Mouse (Mus musculus) gastrocnemius, adult 2 months (tissue): ENCODE data around the gene Mms19. TPM values are rescaled to one million over a fixed set of nuclear protein-coding genes. Genes with fewer than 3 reads are reported as not detected.

Source experiments
- DNase-seq: peaks from one replicate; pipeline ENCODE4 v3.0.0; 2022
- H3K27ac ChIP-seq: fragments of 200-600 bp; 2 replicates; pipeline ENCODE4 v1.8.1; 2022; ENCODE audit warnings: mild to moderate bottlenecking
- H3K4me3 ChIP-seq: fragments of 200-600 bp; 2 replicates; pipeline ENCODE4 v1.8.1; 2022; ENCODE audit warnings: mild to moderate bottlenecking, moderate library complexity
- CTCF ChIP-seq: fragments of 200-600 bp; IDR thresholded peaks from 2 replicates; pipeline ENCODE4 v1.8.1; 2022; ENCODE audit warnings: antibody characterized with exemption, mild to moderate bottlenecking, moderate library complexity
- intact Hi-C: fragments of 180-260 bp; cut with DNase I; formaldehyde crosslinking; loops from one replicate; pipeline ENCODE4 v1.15.1; 2025
- long read RNA-seq, 2 experiments: library from polyadenylated mRNA; stranded (forward); transcript quantifications; one replicate each; pipeline ENCODE4 v2.0.0; 2021
- total RNA-seq, 2 experiments: library from RNA; stranded (reverse); gene quantifications; 2 replicates each; pipeline ENCODE4 v1.2.3; 2021

Mms19 gene
- total RNA-seq: 10 to 100 TPM in 1 of 2 experiments, 1 to 10 TPM in 1; 8.8 to 10.5 TPM
- long read RNA-seq, experiment 1, full-length matches to known transcripts: 3 of 13 reads
- long read RNA-seq, experiment 1, partial matches to known transcripts: 0 of 13 reads
- long read RNA-seq, experiment 1, other reads (novel, unspliced or antisense): 10 of 13 reads
- long read RNA-seq, experiment 2, full-length matches to known transcripts: 5 of 16 reads
- long read RNA-seq, experiment 2, partial matches to known transcripts: 1 of 16 reads
- long read RNA-seq, experiment 2, other reads (novel, unspliced or antisense): 10 of 16 reads

DNA sequence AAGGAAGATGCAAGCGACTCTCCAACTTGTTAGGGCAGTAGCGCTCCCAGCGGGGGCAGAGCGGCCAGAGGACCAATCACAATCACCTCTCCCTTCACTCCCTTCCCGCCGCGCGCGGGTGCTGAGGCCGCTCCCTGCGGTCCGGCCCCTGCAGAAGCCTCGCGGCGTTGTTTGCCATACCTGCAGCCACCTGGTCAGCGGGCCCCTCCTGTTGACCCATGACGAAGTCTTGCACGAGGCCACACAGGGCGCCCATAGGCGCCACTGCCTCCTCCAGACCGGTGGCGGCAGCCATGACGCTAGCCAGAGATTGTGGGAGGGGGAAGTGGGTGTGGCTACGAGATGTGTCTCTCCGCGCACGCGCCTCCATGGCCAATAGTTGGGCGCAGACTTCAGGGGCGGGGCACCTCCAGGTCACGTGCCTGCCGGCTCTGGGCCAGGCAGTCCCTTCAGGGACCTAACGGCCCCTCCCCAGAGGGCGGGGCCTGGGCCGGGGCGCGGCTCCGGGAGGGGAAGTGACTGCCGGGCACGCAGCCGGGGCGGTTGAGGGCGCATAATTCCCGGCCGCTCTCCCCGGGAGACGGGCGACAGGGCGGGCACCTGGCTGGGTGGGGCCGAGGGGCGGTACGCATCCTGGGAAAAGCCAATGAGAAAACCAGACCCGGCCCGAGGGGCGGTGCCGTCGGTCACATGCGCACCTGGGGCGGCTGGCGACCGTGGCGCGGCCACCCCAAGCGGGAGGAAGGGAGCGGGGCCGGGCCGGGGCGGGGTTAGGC is at the start of gene Mms19:
Mms19 (minus strand) TSS at position 339 of the 776 bp plus-strand sequence.
- Histone ChIP-seq H3K4me3 (peak within 1 kb of the TSS; percentile 92), H3K27ac (peak within 1 kb of the TSS; percentile 93)
- peak; percentile 99 for DNase-seq
- intact Hi-C loops: loop anchor here (2.0 to 5.0 kb wide), 2 partner anchors 46 to 49 kb away; partner anchors contain the start of genes Exosc1 and Zdhhc16
- peak; percentile 44 for TF ChIP-seq CTCF

DNA sequence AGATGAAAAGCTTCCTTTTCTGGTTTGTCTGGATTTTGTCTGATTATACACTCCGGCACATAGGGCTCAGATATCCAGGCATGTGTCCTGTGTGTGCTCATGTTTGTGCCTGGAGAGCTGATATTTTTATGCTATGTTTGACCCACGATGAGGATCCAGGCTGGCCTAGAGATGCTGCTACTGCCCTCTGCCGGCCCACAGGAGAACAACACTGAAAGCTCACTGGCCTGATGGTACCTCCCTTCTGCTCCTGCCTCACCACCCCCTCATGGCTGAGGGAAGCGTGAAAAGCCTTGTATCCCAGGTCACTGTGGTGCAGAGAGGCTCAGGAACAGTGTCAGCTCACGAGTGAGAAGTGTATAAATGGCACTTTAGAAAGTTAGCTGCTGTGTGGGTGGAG is 45.2 kb upstream of the Mms19 start:
- H3K4me3 ChIP-seq: no peak overlapping the region
- intact Hi-C loops: loop anchor here (2.0 to 5.0 kb wide), 2 partner anchors 45 to 129 kb away; partner anchors contain the start of genes Mms19, Rrp12 and Ubtd1
- peak overlapping the region; percentile 48 for H3K27ac ChIP-seq
- TF ChIP-seq CTCF: peak; percentile 98
- peak; percentile 88 for DNase-seq

DNA sequence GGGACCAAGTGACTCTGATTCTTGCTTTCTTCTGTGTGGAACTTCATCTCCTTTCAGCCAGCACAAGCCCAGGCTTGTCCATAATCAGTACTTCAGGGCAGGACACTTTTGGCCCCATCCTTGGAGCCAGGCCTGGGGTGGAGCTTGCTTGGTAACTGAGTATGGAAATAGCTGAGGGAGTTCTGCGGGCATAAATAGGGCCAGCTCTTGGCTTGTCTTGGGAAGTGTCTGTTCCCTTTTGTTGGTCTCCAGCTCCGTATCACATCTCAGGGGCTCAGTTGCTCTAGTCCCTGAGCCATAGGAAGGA is 41.5 kb upstream of the Mms19 start:
- Histone ChIP-seq H3K27ac (peak overlapping the region; percentile 73), H3K4me3 (no peak overlapping the region)
- intact Hi-C loops: no loop called here
- no peak for TF ChIP-seq CTCF
- peak; percentile 71 for DNase-seq

DNA sequence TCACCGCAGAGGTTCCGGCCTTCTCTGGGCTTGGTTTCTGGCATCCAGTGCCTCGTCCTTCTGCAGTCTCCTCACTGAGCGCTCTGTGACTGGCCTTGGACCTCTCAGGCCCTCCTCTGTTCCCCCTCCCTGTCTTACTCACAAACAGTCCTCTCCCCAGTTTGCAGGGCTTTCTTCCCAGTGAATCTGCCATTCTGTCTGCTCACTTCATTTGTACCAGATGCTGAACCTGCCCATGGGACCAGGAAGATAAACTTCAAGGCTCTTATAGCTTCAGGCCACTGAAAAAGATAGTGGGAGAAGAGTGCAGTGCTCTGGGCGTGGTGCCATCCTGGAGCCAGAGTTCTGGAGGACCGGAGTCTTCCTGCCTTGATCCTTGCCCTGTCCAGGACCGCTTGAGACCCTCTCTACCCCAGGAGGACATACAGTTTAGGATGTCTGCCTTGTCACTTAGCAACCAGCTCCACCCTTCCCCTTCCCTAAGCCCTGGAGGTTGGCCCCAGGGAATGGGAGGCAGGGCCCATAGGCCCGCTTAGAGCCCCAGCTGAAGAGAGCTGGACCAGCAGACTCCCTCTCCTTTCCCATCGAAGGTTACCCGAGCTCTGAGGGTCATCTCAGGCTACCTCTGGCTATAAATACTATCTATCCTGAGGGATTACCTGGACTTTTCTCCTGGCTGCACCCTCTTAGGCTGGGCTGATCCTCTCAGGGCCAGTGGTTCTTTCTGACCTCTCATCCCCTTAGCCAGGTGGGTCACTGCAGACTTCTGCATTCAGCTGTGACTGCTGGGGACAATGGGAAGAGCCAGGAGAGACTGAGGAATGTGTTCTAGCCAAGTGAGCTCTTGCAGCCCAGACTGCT is 41.0 kb upstream of the Mms19 start:
- peak overlapping the region; percentile 73 for H3K27ac ChIP-seq
- peak; percentile 66 for DNase-seq
- H3K4me3 ChIP-seq: no peak overlapping the region
- intact Hi-C loops: no loop called here
- no peak for TF ChIP-seq CTCF

DNA sequence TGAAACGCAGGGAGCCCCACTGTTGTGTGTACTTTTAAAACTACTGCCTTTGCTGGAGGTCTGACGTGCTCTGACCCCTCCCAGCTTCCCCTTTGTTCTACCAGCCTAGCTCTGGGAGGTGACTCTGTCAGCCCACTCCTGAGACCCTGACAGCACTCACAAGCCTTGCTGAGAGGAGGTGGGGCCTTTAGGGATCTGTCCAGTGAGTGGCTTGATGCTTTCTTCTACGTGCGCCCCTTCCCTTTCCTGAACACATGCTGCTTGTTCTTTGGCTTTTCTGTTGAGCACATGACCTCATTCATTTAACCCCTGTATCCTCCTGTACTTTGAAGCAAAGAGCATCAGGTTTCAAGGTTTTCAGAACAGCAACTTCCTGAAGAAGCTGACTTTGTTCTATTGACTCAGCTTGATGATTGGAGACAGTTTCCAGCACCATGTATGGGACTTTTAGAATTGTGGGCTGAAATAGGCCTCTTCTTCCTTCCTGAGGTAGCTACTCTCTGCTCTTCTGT is 38.1 kb upstream of the Mms19 start:
- peak overlapping the region; percentile 29 for H3K27ac ChIP-seq
- TF ChIP-seq CTCF: no peak
- intact Hi-C loops: no loop called here
- DNase-seq: no peak
- no peak overlapping the region for H3K4me3 ChIP-seq

DNA sequence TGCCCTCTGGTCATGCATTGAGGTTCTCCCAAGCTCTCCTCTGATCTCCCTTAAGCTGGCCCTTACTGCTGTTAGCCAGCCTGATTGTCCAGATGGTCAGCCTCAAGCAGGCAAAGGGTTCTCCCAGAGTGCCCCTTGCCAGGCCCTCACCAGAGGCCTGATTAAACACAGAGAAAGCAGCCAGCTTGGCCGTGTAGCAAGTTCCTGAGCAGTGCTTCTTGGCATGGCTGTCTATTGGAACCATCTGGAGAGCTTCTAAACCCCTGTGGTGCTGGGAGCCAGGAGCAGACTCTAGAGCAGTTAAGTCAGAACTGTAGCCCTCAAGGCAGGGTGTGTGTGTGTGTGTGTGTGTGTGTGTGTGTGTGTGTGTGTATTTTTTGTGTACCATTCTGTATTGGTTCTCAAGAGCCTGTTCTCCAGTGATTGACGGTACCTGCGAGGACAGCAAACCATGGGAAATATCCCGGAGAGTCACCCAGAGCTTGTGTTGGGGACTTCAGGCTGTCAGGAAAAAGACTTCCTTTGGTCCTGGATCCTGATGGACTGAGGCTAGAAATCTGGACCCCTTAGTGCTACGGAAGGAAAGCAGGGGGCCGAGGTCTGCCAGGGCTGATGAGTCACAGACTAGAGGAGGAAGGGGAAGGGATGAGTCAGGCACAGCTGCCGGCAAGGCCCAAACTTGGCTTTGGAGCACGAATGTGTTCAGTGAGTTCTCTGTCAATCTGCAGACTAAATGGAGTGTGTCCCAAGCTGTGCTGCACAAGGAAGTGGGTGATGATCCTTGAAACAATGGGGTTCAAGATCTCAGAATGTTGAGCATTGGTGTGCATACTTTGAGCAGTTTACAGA is 36.7 kb upstream of the Mms19 start:
- Histone ChIP-seq H3K27ac (peak overlapping the region; percentile 87), H3K4me3 (peak overlapping the region; percentile 45)
- DNase-seq: peak; percentile 83
- intact Hi-C loops: no loop called here
- TF ChIP-seq CTCF: no peak

DNA sequence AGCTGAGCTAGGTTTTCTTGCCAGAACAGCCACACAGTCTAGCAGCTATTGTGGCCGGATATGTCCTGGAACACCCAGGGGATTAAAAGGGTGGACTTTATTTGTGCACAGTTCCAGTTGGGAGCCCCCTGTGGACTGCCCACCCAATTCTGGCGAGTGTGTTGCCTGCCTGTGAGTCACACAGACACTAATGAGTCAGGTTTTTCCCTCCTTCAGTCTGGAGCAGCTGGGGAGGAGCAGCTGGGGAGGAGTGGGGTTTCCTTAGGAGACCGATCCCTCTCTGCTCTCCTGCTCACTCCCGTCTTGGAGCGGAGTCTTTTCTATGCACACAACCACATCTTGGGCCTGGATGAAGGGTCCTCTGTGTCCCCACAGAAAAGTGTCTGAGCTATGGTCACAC is 35.9 kb upstream of the Mms19 start:
- Histone ChIP-seq H3K4me3 (peak overlapping the region; percentile 45), H3K27ac (peak overlapping the region; percentile 87)
- TF ChIP-seq CTCF: no peak
- peak; percentile 67 for DNase-seq
- intact Hi-C loops: no loop called here

DNA sequence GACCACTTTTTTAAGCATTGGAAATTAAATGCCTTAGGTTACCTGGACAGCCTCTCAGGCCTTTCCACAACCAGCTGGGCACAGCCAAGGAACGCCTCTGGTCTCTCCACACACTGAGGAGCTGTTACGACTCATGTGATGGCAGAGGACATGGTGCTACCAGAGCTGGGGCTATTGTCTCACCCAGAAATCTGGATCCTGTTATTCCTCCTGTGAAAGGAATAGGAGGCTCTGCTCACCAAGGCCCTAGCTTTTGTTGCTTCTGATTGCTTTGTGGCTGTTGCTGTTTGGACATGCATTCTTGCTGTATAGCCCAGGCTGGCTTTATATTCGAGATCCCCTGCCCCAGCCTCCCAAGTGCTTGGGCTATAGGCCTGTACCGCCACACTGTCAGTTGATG is 35.3 kb upstream of the Mms19 start:
- intact Hi-C loops: no loop called here
- DNase-seq: no peak
- Histone ChIP-seq H3K4me3 (no peak overlapping the region), H3K27ac (peak overlapping the region; percentile 87)
- no peak for TF ChIP-seq CTCF

DNA sequence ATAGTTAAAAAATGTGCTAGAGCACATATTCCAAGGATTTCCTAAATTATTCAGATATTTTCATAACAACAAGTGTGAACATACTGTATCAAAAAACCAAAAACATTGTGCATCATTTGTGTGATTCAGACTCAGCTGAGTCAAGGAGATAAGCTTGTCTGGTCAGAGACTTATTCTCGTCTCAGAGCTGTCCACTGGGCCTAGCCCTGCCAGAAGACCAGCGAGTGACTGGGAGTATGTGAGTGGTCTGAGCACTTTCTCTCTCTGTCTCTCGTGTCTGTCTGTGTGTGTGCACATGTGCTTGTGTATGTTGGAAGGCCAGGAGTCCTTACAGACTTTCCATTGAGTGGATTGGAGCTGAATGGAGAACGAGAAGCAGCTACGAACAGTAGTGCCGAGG is 34.0 kb upstream of the Mms19 start:
- no peak for DNase-seq
- Histone ChIP-seq H3K4me3 (no peak overlapping the region), H3K27ac (no peak overlapping the region)
- intact Hi-C loops: no loop called here
- no peak for TF ChIP-seq CTCF

DNA sequence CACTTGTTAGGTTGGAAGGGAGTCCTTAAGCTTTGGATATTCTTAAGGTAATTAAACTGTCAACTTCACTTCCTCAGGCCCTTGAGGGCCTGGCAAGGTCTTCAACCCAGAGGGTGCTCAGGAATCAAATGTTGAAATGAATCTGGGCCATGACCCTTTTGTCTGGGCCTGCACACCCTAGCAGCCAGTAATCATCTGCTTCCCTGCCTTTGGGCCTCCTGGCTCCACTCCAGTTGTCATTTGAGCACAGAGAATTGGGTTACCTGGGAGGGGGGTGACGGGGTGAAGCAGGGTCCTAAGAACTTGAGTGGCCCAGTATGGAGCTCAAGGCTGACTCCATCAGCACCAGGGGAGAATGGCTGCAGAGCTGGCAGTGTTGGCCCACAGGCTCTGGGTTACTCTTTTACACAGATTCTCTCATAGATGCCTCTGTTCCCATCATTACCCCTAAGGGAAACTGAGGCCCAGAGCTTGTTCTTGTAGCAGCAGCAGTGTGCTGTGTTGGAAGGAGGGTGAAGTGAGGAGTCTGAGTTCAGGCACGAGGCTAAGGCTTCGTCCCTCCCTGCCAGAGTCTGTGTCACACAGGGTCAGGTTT is 33.4 kb upstream of the Mms19 start:
- intact Hi-C loops: no loop called here
- peak; percentile 79 for DNase-seq
- no peak for TF ChIP-seq CTCF
- Histone ChIP-seq H3K4me3 (no peak overlapping the region), H3K27ac (peak overlapping the region; percentile 28; the same call in 1 of the 2 replicates)

DNA sequence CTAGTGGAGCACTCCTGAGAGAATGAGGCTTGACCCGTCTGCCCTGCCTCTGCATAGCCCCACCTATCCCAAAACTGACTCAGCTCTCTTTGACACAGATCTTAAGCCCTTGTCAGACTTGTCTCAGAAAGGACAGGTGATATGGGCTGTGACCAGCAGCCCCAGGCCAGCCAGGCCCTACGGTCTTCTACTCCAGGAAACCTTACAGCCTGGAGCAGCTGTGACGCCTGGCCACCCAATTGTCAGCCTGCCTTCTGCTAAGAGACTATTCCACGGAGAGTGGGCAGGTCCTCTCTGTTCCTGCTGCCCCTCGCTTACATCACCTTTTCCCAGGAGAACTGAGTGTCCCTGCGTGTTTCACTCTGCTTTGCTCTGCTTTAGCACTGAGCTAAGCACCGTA is 30.2 kb upstream of the Mms19 start:
- no peak for TF ChIP-seq CTCF
- intact Hi-C loops: no loop called here
- H3K27ac ChIP-seq: no peak overlapping the region
- H3K4me3 ChIP-seq: no peak overlapping the region
- DNase-seq: peak; percentile 14
